Mouse (Mus musculus): ENCODE results near the gene Trmt1.

DNA sequence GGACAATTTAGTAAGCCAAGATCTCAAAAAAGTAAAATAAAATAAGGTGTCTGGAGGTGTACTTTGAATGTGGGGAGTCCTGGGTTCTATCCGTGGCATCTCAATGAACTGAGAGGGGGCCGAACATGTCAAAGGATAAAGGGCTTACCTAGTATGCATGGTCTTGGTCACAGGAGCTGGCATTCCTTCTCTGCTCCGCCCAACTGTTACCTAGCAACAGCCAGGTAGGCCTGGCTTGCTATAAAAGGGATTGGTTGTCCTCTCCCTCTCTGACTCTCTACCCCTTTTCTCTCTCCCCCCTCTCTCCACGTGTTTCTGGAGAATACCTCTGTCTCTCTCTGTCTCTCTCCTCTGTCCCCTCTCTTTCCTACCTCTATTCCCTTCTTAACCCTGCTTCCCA lies 28.4 kb upstream of the Trmt1 start:
- TF ChIP-seq CTCF (IDR thresholded peaks at IDR 0.05; ENCODE audit: extremely low read depth, insufficient read depth, low read length) (no peak), POLR2A (IDR thresholded peaks at IDR 0.05; ENCODE audit: extremely low read depth, insufficient read depth, low read length) (no peak)
